Mouse (Mus musculus): ENCODE results near the gene Fblim1. TPM values are rescaled to one million over a fixed set of nuclear protein-coding genes. Genes with fewer than 3 reads are reported as not detected.
A peak's percentile ranks its signal among the peaks of the same experiment; 100 is the strongest.

Fblim1 gene
- total and polyA plus RNA-seq, 3 experiments = 0.07 to 1.2 (median 0.17) TPM

GRCm38 (mm10) chr4:141546334-141547200 lies 59.3 kb downstream of the Fblim1 start:
- peak; percentile 84 for DNase-seq (ENCODE audit: extremely low read depth)
- dilution Hi-C loops (cut with MboI; ENCODE audit: extremely low pct_ligation_motif_present, extremely low pct_unique_long_range_greater_than_20kb, low sequenced_read_pairs) (no loop called here), in situ Hi-C loops (cut with MboI; ENCODE audit: low pct_ligation_motif_present, low pct_unique_long_range_greater_than_20kb, low sequenced_read_pairs) (no loop called here)
- Histone ChIP-seq H3K27me3 (replicated peaks) (no peaks in the 10 kb centered on the region), H3K4me1 (ENCODE audit: control insufficient read depth in 1 of 2, insufficient read depth in 2 of 2) (peaks cover 2 to 43% of the 10 kb centered on the region in 2 experiments; a peak in 3 of 4 replicates), H3K36me3 (replicated peaks in 1 of 2; ENCODE audit: control insufficient read depth in 1 of 2, insufficient read depth in 1 of 2, low read length in 1 of 2) (no peaks in the 10 kb centered on the region), H3K9me3 (replicated peaks; ENCODE audit: low read length) (no peaks in the 10 kb centered on the region), H3K9ac (ENCODE audit: insufficient read depth, low read depth) (peak overlapping the region; percentile 99), H3K27ac (ENCODE audit: insufficient read depth, low read depth) (peak overlapping the region; percentile 95), H3K4me3 (replicated peaks in 1 of 3; ENCODE audit: low read depth in 2 of 3, low read length in 2 of 3, poor library complexity in 1 of 3) (peak overlapping the region; percentile 78 to 93 (median 84)), H3K4me2 (ENCODE audit: insufficient read depth, low read depth, poor library complexity, severe bottlenecking) (no peak overlapping the region), H3K79me2 (replicated peaks; ENCODE audit: control insufficient read depth, extremely low read depth, insufficient read depth, poor library complexity, severe bottlenecking) (no peaks in the 10 kb centered on the region)
- TF ChIP-seq NRF1 (IDR thresholded peaks at IDR 0.05; ENCODE audit: low read depth, low read length) (peak; percentile 78), ZMIZ1 (IDR thresholded peaks at IDR 0.05; ENCODE audit: low read depth, low read length) (peak; percentile 75), ZC3H11A (IDR thresholded peaks at IDR 0.05; ENCODE audit: low read depth, low read length) (peak; percentile 90), KAT2A (IDR thresholded peaks at IDR 0.05; ENCODE audit: insufficient replicate concordance, low read length) (0 out of 2 replicates have a peak, but pooled peaks have one; percentile 42), E2F4 (IDR thresholded peaks at IDR 0.05; ENCODE audit: insufficient replicate concordance, low read depth, low read length) (no peak), RAD21 (IDR thresholded peaks at IDR 0.05; ENCODE audit: low read depth, low read length) (no peak), CTCF (conservative IDR thresholded peaks at IDR 0.05 in 1 of 2, IDR thresholded peaks at IDR 0.05 in 1 of 2; ENCODE audit: low read depth in 2 of 2, low read length in 2 of 2) (no peak), TBP (conservative IDR thresholded peaks at IDR 0.05; ENCODE audit: low read depth, low read length) (no peak; the same call in none of the 2 replicates), MAFK (IDR thresholded peaks at IDR 0.05; ENCODE audit: insufficient replicate concordance, low read length) (no peak), GABPA (IDR thresholded peaks at IDR 0.05; ENCODE audit: insufficient replicate concordance, low read depth, low read length) (no peak), SIN3A (IDR thresholded peaks at IDR 0.05; ENCODE audit: low read length) (peak; percentile 25; the same call in 1 of the 2 replicates), UBTF (IDR thresholded peaks at IDR 0.05; ENCODE audit: low read depth, low read length) (peak; percentile 62; the same call in 1 of the 2 replicates), MXI1 (IDR thresholded peaks at IDR 0.05; ENCODE audit: low read depth, low read length) (peak; percentile 88), IRF4 (IDR thresholded peaks at IDR 0.05; ENCODE audit: low read depth, low read length) (no peak), ZNF384 (IDR thresholded peaks at IDR 0.05; ENCODE audit: low read depth, low read length) (no peak), CHD2 (IDR thresholded peaks at IDR 0.05; ENCODE audit: low read length) (peak; percentile 44), USF1 (IDR thresholded peaks at IDR 0.05; ENCODE audit: low read depth, low read length) (peak; percentile 28; the same call in 1 of the 2 replicates), SMC3 (IDR thresholded peaks at IDR 0.05; ENCODE audit: low read depth, low read length) (no peak), ELF1 (IDR thresholded peaks at IDR 0.05; ENCODE audit: low read depth, low read length) (peak; percentile 28; the same call in 1 of the 2 replicates), NELFE (IDR thresholded peaks at IDR 0.05; ENCODE audit: low read depth, low read length) (peak; percentile 64), MAZ (IDR thresholded peaks at IDR 0.05; ENCODE audit: low read depth, low read length) (no peak; the same call in 1 of the 2 replicates), HCFC1 (IDR thresholded peaks at IDR 0.05; ENCODE audit: low read depth, low read length) (peak; percentile 33; the same call in 1 of the 2 replicates), ZKSCAN1 (IDR thresholded peaks at IDR 0.05; ENCODE audit: borderline replicate concordance, low read depth, low read length) (no peak), POLR2A (IDR thresholded peaks at IDR 0.05; ENCODE audit: low read depth, low read length) (peak; percentile 64), JUN (IDR thresholded peaks at IDR 0.05; ENCODE audit: insufficient read depth, low read depth, low read length) (no peak), JUND (conservative IDR thresholded peaks at IDR 0.05; ENCODE audit: low read depth, low read length) (no peak), PAX5 (IDR thresholded peaks at IDR 0.05; ENCODE audit: low read length) (no peak), POLR2AphosphoS2 (IDR thresholded peaks at IDR 0.05; ENCODE audit: low read depth, low read length) (0 out of 2 replicates have a peak, but pooled peaks have one; percentile 50), RCOR1 (conservative IDR thresholded peaks at IDR 0.05; ENCODE audit: low read depth, low read length) (peak; percentile 63; the same call in 1 of the 2 replicates), CHD1 (IDR thresholded peaks at IDR 0.05; ENCODE audit: low read depth, low read length) (peak; percentile 54; the same call in 1 of the 2 replicates), TCF12 (IDR thresholded peaks at IDR 0.05; ENCODE audit: low read depth, low read length) (peak; percentile 87), MYC (IDR thresholded peaks at IDR 0.05; ENCODE audit: low read depth, low read length) (peak; percentile 47; the same call in 1 of the 2 replicates), MEF2A (IDR thresholded peaks at IDR 0.05; ENCODE audit: borderline replicate concordance, low read depth, low read length) (peak; percentile 51; the same call in 1 of the 2 replicates), MAX (IDR thresholded peaks at IDR 0.05; ENCODE audit: low read length) (peak; percentile 84), BHLHE40 (IDR thresholded peaks at IDR 0.05; ENCODE audit: low read depth, low read length) (no peak; the same call in 1 of the 2 replicates), EP300 (IDR thresholded peaks at IDR 0.05; ENCODE audit: low read length) (no peak), USF2 (conservative IDR thresholded peaks at IDR 0.05; ENCODE audit: low read depth, low read length) (no peak)
